Mouse (Mus musculus) megakaryocyte, embryonic 14.5 days (primary cell): ENCODE results near the gene Hint1.

Experiments used
- FLI1 ChIP-seq: IDR thresholded peaks from 2 replicates; pipeline ENCODE4 v1.6.1; 2012; ENCODE audit warnings: low read length, inconsistent platforms, mixed read lengths
- GATA1 ChIP-seq: IDR thresholded peaks from 3 replicates; pipeline ENCODE4 v1.6.1; 2012; ENCODE audit warnings: mixed read lengths, low read length, inconsistent platforms, borderline replicate concordance

- TF ChIP-seq GATA1: no peak
- TF ChIP-seq FLI1: no peak
These were observed 44.0 kb downstream of the Hint1 start for GRCm38 (mm10) chr11:54910081-54910665.
